Mouse (Mus musculus) bone marrow macrophage, adult 2 months (primary cell): ENCODE measurements around the gene Aqp1.

ENCODE experiments used
- CTCF ChIP-seq: IDR thresholded peaks from 2 replicates; pipeline ENCODE4 v1.5.1; 2012; ENCODE audit warnings: low read depth, mild to moderate bottlenecking, low read length, moderate library complexity
- POLR2A ChIP-seq: IDR thresholded peaks from 2 replicates; pipeline ENCODE4 v1.6.1; 2012; ENCODE audit warnings: mild to moderate bottlenecking, low read depth, low read length, borderline replicate concordance

GRCm38 (mm10) chr6:55392453-55392852 lies 56.2 kb downstream of the Aqp1 start:
- no peak for TF ChIP-seq POLR2A
- TF ChIP-seq CTCF, result peak; percentile 75
